Mouse (Mus musculus) G1E (cell line): ENCODE data around the gene Ern1. TPM values are rescaled to one million over a fixed set of nuclear protein-coding genes. Genes with fewer than 3 reads are reported as not detected.

Experiments
- ATAC-seq: 2 replicates; pipeline ENCODE4 v1.8.0; 2016; ENCODE audit warnings: mild to moderate bottlenecking; ENCODE audit not compliant: insufficient number of reproducible peaks, poor library complexity, low FRiP score, severe bottlenecking; ENCODE audit errors: extremely low read depth
- DNase-seq: peaks from one replicate; pipeline ENCODE4 v3.0.0; 2012; ENCODE audit warnings: low spot score
- H3K27me3 ChIP-seq: 2 replicates; pipeline ENCODE4 v1.6.1; 2012; ENCODE audit warnings: mild to moderate bottlenecking, low read length, inconsistent platforms; ENCODE audit not compliant: insufficient read depth
- H3K36me3 ChIP-seq: replicated peaks from 2 replicates; pipeline ENCODE3; 2012; ENCODE audit warnings: mild to moderate bottlenecking, inconsistent platforms
- H3K4me1 ChIP-seq: 2 replicates; pipeline ENCODE4 v1.6.1; 2012; ENCODE audit warnings: low read depth, low read length, inconsistent platforms, mixed read lengths; ENCODE audit not compliant: insufficient read depth
- H3K4me3 ChIP-seq: 2 replicates; pipeline ENCODE4 v1.5.1; 2012; ENCODE audit warnings: low read depth, mild to moderate bottlenecking, inconsistent platforms, low read length, moderate library complexity, mixed read lengths
- H3K9me3 ChIP-seq: replicated peaks from 2 replicates; pipeline ENCODE4 v1.6.1; 2012; ENCODE audit warnings: inconsistent platforms
- CTCF ChIP-seq: IDR thresholded peaks from 2 replicates; pipeline ENCODE4 v1.5.1; 2012; ENCODE audit warnings: low read depth, low read length, inconsistent platforms, mixed read lengths
- GATA1 ChIP-seq: IDR thresholded peaks from 2 replicates; pipeline ENCODE4 v1.6.1; 2012; ENCODE audit warnings: borderline replicate concordance, low read length, inconsistent platforms, mixed read lengths
- GATA2 ChIP-seq: IDR thresholded peaks from 2 replicates; pipeline ENCODE4 v1.6.1; 2012; ENCODE audit warnings: low read depth, low read length, inconsistent platforms, borderline replicate concordance
- POLR2AphosphoS5 ChIP-seq: IDR thresholded peaks from 2 replicates; pipeline ENCODE4 v1.6.1; 2012; ENCODE audit warnings: low read depth, low read length, inconsistent platforms; ENCODE audit not compliant: insufficient replicate concordance
- TAL1 ChIP-seq: conservative IDR thresholded peaks from 2 replicates; pipeline ENCODE4 v1.6.1; 2012; ENCODE audit warnings: low read depth, low read length, inconsistent platforms, mixed read lengths
- polyA plus RNA-seq: library from polyadenylated mRNA; stranded (reverse); fragments of >175 nt; gene quantifications from 2 replicates; pipeline ENCODE4 v1.2.3, GENCODE M21; 2012
- total RNA-seq, 2 experiments: library from RNA; stranded (forward) in 1 of 2; stranded (reverse) in 1 of 2; fragments of 200-1000 nt in 1 of 2; fragments of >200 nt in 1 of 2; fragmentation: Nextera tagmentation in 1 of 2; gene quantifications; 2 replicates each; pipeline ENCODE4 v1.2.3; 2014 to 2017

Gene Ern1
- total and polyA plus RNA-seq, 3 experiments = 11.0 to 44.5 (median 11.5) TPM

DNA sequence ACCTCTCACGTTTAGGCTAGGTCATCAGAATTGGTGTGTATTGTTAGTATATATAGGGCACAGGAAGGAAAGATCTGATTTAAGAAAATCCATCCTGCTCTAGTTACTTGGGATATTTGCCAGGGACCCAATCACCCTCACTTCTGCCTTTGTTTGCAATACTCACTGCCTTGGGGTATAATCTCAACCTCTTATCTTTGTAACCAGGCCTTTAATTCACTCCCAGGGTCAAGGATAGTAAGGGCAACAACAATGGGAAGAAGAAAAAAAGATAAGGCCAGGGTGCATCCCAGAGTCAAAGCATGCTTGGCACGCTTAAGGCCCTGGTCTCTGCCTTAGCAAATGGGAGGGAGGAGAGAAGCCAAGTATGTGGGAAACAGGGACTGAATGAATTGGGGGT is 69.8 kb downstream of the Ern1 start:
- Histone ChIP-seq H3K4me3 (no peak overlapping the region), H3K4me1 (peaks cover 48% of the 10 kb centered on the region), H3K27me3 (no peaks in the 10 kb centered on the region), H3K36me3 (peaks cover 90% of the 10 kb centered on the region), H3K9me3 (no peaks in the 10 kb centered on the region)
- no peak for DNase-seq
- no peak for TF ChIP-seq GATA2
- no peak for TF ChIP-seq CTCF
- TF ChIP-seq POLR2AphosphoS5 = no peak
- no peak for TF ChIP-seq GATA1
- ATAC-seq = no peak

DNA sequence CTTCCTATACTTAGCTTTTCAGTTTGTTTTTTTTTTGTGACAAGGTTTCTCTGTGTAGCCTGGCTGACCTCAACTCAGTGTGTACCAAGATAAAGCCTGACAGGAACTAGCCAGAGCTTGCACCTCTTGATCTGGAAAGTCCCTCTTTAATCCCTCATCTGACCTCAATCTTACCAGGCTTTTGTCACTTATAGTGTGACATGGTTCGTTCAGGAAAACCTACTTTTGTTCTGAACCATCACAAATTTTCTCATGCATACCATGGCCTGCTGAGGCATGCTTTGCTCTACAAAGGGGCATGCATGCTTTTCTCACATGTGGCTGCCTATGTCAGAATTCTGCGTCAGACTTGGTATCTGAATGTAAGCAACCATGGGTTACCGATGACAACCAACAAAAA is 71.3 kb downstream of the Ern1 start:
- DNase-seq = no peak
- peaks cover 54% of the 10 kb centered on the region for H3K4me1 ChIP-seq
- H3K27me3 ChIP-seq = no peaks in the 10 kb centered on the region
- H3K36me3 ChIP-seq = peaks cover 89% of the 10 kb centered on the region
- H3K9me3 ChIP-seq = no peaks in the 10 kb centered on the region
- ATAC-seq = no peak
- TF ChIP-seq GATA2 (no peak), TAL1 (no peak), CTCF (no peak)
- no peak overlapping the region for H3K4me3 ChIP-seq

GRCm38 (mm10) chr11:106412641-106413360 is 74.9 kb downstream of the Ern1 start:
- peaks cover 89% of the 10 kb centered on the region for H3K36me3 ChIP-seq

DNA sequence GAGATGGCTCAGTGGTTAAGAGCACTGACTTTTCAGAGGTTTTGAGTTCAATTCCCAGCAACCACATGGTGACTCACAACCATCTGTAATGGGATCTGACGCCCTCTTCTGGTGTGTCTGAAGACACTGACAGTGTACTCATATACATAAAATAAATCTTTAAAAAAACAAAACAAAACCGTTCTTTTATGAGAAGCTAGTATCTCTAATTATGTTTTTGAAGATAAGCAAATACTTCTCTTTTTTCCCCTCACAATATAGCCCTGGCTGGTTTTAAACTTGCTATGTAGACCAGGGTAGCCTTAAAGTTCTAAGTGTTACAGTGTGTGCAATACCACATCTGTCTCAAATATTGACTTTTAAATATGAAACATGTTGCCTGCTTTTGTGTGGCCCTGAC is 76.5 kb downstream of the Ern1 start:
- DNase-seq (no peak), ATAC-seq (no peak)
- no peaks in the 10 kb centered on the region for H3K27me3 ChIP-seq
- H3K4me1 ChIP-seq = peaks cover 27% of the 10 kb centered on the region
- peaks cover 88% of the 10 kb centered on the region for H3K36me3 ChIP-seq
- no peaks in the 10 kb centered on the region for H3K9me3 ChIP-seq
- no peak overlapping the region for H3K4me3 ChIP-seq
- no peak for TF ChIP-seq GATA1
- TF ChIP-seq CTCF = no peak
- TF ChIP-seq GATA2 = no peak
- TF ChIP-seq TAL1 = no peak
- TF ChIP-seq POLR2AphosphoS5 = no peak

More at GRCm38 (mm10) chr11:106412641-106413360, 74.9 kb downstream of the Ern1 start:
- Histone ChIP-seq H3K4me1 (peaks cover 33% of the 10 kb centered on the region), H3K4me3 (no peak overlapping the region), H3K9me3 (no peaks in the 10 kb centered on the region), H3K27me3 (no peaks in the 10 kb centered on the region)
- TF ChIP-seq GATA2 (no peak), POLR2AphosphoS5 (no peak), CTCF (no peak), TAL1 (no peak)
- DNase-seq (no peak), ATAC-seq (no peak)

GRCm38 (mm10) chr11:106410507-106410906 is 77.1 kb downstream of the Ern1 start:
- no peaks in the 10 kb centered on the region for H3K9me3 ChIP-seq
- no peaks in the 10 kb centered on the region for H3K27me3 ChIP-seq
- H3K4me1 ChIP-seq = peaks cover 25% of the 10 kb centered on the region
- no peak overlapping the region for H3K4me3 ChIP-seq
- peaks cover 88% of the 10 kb centered on the region for H3K36me3 ChIP-seq
- DNase-seq (no peak), ATAC-seq (no peak)
- no peak for TF ChIP-seq POLR2AphosphoS5
- no peak for TF ChIP-seq GATA1
- TF ChIP-seq GATA2 = no peak
- TF ChIP-seq TAL1 = no peak
- no peak for TF ChIP-seq CTCF

DNA sequence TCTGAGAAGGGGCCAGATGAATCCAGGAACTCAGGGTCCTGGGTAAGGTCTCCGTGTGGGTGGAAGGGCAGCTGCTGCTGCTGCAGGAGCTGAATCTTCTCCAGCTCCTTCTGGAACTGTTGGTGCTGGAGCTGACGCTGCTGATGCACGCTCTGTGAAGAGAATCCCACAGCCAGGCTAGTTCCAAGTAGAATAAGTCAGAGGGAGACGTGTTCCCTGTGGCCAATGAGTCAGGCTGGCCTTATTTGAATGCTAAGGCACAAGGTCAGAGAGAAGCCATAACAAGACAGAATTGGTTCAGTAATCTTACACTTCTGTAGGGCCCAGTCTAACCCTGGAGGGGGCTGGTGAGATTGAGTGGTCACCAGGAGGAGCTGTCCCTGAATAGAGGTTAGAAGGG is 77.6 kb downstream of the Ern1 start:
- ATAC-seq = no peak
- Histone ChIP-seq H3K36me3 (peaks cover 91% of the 10 kb centered on the region), H3K4me1 (peaks cover 25% of the 10 kb centered on the region), H3K9me3 (no peaks in the 10 kb centered on the region), H3K27me3 (no peaks in the 10 kb centered on the region), H3K4me3 (no peak overlapping the region)
- DNase-seq = no peak
- TF ChIP-seq GATA2 (no peak), CTCF (no peak), GATA1 (no peak), POLR2AphosphoS5 (no peak), TAL1 (no peak)
